Mouse (Mus musculus): ENCODE results near the gene Aplp2. TPM values are rescaled to one million over a fixed set of nuclear protein-coding genes. Genes with fewer than 3 reads are reported as not detected.
A peak's percentile ranks its signal among the peaks of the same experiment; 100 is the strongest.

Aplp2 gene
- total and polyA plus RNA-seq, 2 experiments from 2014 or later, result 444 to 466 TPM

DNA sequence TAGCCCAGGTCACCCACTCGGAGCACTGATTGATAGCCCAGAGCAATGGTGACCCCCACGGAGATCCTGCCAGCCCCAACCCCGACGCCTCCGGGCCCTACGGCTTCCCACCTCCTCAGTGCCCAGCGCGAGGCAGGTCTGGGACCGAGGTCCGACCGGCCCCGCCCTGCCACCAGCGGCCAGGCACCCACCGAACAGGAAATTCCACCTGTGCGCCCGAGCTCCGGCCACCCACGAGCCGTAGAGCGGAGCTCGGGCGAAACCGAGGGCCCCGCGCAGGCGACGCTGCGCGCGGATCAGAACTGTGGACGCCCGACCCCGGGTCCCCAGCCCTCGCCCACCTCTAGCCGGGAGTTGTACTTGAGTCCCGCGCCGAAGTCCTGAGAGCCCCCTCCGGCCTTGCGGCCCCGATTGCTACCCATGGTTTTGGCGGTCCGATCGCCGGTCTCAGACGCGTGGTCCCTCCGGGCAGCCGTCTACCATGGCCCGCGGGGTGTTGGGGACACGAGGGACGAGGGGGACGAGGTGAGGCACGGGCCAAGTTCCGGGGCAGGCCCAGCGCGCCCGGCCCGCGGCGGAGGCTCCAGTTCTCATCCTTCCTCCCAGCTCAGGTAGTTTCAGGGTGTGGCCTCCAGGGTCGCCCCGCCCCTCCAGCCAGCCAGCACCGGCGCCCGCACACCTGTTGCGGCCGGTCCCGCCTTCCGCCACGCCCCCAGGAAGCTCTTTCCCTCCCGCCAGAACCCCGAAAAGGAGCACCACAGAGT, 80.2 kb downstream of the Aplp2 start, which contains the start of gene St14:
Gene St14, minus strand, starts transcription at position 649 of the 764 bp plus-strand sequence.
- peak; percentile 52; the same call in 1 of the 2 replicates for ATAC-seq
- peaks cover 16% of the 10 kb centered on the region for H3K27me3 ChIP-seq (ENCODE audit: insufficient read depth, low read length)

DNA sequence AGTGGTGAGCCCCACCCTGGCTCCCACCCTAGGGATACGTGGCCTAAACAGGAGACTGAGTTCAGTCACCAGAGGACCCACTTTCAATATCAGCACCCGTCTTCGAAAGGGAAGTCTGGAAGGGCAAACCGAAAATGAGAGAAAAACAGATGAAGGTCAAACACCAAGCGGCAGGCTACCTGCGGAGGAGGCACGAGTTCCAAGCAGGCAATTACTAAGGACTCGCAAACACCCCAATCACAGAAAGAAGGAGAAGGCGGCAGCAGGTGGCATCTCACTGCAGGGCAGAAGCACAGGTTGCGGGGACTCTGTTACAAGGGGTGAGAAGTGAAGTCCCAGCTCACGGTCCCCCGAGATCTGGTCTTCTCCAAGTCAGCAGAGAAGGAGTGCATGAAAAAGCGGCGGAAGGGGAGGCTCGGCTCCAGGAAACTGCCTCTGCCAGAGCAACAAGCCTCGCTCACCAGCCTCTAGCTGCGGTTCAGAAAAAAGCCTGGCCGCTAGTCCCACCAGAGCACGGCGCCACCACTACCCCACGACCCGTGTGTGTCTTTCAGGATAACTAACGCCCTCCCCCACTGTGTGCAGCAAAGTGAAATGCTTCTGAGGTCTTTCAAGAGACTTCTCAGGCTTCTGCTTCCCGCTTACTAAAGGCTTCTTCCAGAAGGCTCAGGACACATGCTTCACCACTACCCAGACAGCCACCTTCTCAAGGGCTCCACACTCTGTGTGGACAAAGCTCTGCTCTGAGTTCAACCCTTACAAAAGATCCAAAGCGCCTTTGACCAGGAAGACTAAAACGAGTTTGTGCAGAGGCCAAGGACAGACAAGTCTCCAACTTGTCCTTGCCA, 81.0 kb downstream of the Aplp2 start:
- H3K4me3 ChIP-seq (ENCODE audit: low read length), result peak overlapping the region; percentile 41
- no peaks in the 10 kb centered on the region for H3K36me3 ChIP-seq (ENCODE audit: insufficient read depth, low read length)
- peak overlapping the region; percentile 77 for H3K4me2 ChIP-seq (ENCODE audit: low read depth, low read length)
- ATAC-seq, result no peak
- TF ChIP-seq CTCF (IDR thresholded peaks at IDR 0.05; ENCODE audit: low read depth), result no peak
- 0 out of 2 replicates have a peak overlapping the region, but pooled peaks have one; percentile 29 for H3K9ac ChIP-seq (replicated peaks; ENCODE audit: low read length)
- H3K4me1 ChIP-seq (ENCODE audit: insufficient read depth, low read length), result peaks cover 9% of the 10 kb centered on the region; the same call in 1 of the 2 replicates
- H3K27me3 ChIP-seq (ENCODE audit: insufficient read depth, low read length), result peaks cover 16% of the 10 kb centered on the region
- peak; percentile 32 for DNase-seq (ENCODE audit: low spot score)
- no peaks in the 10 kb centered on the region for H3K9me3 ChIP-seq (ENCODE audit: low read length)
- H3K27ac ChIP-seq, result no peak overlapping the region
- WGBS, result 13% methylated on average over 26 of the region's 26 CpGs

More for the DNA sequence above, 80.2 kb downstream of the Aplp2 start, which contains the start of gene St14:
- Histone ChIP-seq H3K36me3 (ENCODE audit: insufficient read depth, low read length) (no peaks in the 10 kb centered on the region), H3K9ac (replicated peaks; ENCODE audit: low read length) (peak within 1 kb of the TSS; percentile 29; the same call in 1 of the 2 replicates), H3K4me1 (ENCODE audit: insufficient read depth, low read length) (peaks cover 9% of the 10 kb centered on the region; the same call in 1 of the 2 replicates), H3K4me3 (ENCODE audit: low read length) (peak within 1 kb of the TSS; percentile 41), H3K4me2 (ENCODE audit: low read depth, low read length) (peak within 1 kb of the TSS; percentile 77), H3K27ac (no peak within 1 kb of the TSS), H3K9me3 (ENCODE audit: low read length) (no peaks in the 10 kb centered on the region)
- no peak for DNase-seq (ENCODE audit: low spot score)
- WGBS, result under 1% methylated on average over 66 of the region's 74 CpGs
- no peak for TF ChIP-seq CTCF (IDR thresholded peaks at IDR 0.05; ENCODE audit: low read depth)

DNA sequence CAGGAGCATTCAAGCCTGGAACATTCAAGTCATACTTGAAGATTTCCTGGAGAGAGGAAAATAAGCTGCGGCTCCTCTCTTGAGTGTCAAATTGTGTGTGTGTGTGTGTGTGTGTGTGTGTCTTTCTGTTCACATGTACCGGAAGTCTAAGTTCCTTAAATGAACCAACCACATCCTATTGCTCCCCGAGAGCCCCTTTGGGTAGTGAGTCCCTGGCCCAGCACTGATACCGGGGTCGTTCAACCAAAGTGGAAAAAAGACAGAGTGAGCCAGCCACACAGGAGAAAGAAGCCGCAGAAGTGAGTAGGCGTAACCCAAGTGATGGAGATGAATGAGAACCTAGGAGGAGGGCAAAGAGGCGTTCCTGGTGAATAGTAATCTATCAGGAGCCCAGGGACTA, 81.7 kb downstream of the Aplp2 start:
- no peak overlapping the region for H3K9ac ChIP-seq (replicated peaks; ENCODE audit: low read length)
- no peak for TF ChIP-seq CTCF (IDR thresholded peaks at IDR 0.05; ENCODE audit: low read depth)
- DNase-seq (ENCODE audit: low spot score), result no peak
- H3K4me2 ChIP-seq (ENCODE audit: low read depth, low read length), result peak overlapping the region; percentile 77; the same call in 1 of the 2 replicates
- WGBS, result 54% methylated on average over 8 of the region's 8 CpGs
- ATAC-seq, result no peak
- H3K9me3 ChIP-seq (ENCODE audit: low read length), result no peaks in the 10 kb centered on the region
- peaks cover 16% of the 10 kb centered on the region for H3K27me3 ChIP-seq (ENCODE audit: insufficient read depth, low read length)
- H3K4me1 ChIP-seq (ENCODE audit: insufficient read depth, low read length), result peaks cover 9% of the 10 kb centered on the region; the same call in 1 of the 2 replicates
- no peak overlapping the region for H3K4me3 ChIP-seq (ENCODE audit: low read length)
- no peak overlapping the region for H3K27ac ChIP-seq
- no peaks in the 10 kb centered on the region for H3K36me3 ChIP-seq (ENCODE audit: insufficient read depth, low read length)

DNA sequence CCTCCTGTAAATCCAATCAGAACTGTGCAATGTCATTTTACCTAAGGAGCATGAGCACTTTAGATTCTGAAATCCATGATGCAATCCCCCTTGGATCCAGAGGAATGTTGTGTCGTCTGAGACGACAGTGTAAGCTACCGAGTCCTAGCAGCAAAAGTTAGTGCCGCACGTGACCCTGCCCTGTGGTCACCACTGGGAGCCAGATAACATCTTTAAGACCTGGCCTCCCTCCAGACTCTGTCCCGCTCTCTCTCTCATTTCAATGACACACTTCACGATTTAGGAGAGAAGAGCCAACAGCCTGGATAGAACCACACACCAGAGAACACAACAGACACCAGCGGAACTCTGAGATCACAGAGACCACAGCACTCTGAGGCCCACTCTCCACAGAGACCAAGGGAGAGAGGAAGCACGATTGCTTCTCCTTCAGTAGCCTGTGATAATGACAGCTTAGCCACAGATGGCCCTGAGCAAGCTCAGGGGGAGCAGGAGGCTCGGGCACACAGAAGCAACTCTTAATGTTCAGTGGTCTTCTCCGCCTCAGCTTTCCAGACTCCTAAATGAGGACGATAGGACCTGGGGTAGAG, 83.6 kb downstream of the Aplp2 start:
- Histone ChIP-seq H3K9me3 (ENCODE audit: low read length) (no peaks in the 10 kb centered on the region), H3K36me3 (ENCODE audit: insufficient read depth, low read length) (no peaks in the 10 kb centered on the region), H3K9ac (replicated peaks; ENCODE audit: low read length) (no peak overlapping the region), H3K4me3 (ENCODE audit: low read length) (no peak overlapping the region), H3K4me2 (ENCODE audit: low read depth, low read length) (no peak overlapping the region), H3K4me1 (ENCODE audit: insufficient read depth, low read length) (peaks cover 9% of the 10 kb centered on the region; the same call in 1 of the 2 replicates), H3K27me3 (ENCODE audit: insufficient read depth, low read length) (peaks cover 16% of the 10 kb centered on the region), H3K27ac (no peak overlapping the region)
- ATAC-seq (no peak), DNase-seq (ENCODE audit: low spot score) (no peak)
- 75% methylated on average over 12 of the region's 12 CpGs for WGBS
- no peak for TF ChIP-seq CTCF (IDR thresholded peaks at IDR 0.05; ENCODE audit: low read depth)

DNA sequence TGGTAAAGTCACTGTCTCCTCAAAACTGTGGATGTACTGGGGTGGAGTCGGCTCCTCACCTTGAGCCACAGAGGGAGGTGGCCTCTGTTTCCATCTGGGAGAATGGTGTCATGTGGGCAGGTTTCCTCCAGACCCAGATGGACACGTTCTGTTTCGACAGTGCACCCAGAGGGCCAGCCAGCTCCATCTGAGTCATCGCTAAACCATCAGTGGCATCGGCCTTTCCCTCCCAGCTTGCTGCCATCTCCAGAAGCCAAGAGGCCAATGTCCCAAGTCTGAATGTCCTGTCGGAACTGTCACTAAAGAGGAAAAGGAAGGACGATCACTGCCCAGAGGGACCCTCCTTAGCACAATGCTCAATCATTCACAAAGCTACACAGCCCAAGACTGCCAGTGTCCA, 85.5 kb downstream of the Aplp2 start:
- no peak overlapping the region for H3K4me2 ChIP-seq (ENCODE audit: low read depth, low read length)
- H3K9me3 ChIP-seq (ENCODE audit: low read length), result no peaks in the 10 kb centered on the region

DNA sequence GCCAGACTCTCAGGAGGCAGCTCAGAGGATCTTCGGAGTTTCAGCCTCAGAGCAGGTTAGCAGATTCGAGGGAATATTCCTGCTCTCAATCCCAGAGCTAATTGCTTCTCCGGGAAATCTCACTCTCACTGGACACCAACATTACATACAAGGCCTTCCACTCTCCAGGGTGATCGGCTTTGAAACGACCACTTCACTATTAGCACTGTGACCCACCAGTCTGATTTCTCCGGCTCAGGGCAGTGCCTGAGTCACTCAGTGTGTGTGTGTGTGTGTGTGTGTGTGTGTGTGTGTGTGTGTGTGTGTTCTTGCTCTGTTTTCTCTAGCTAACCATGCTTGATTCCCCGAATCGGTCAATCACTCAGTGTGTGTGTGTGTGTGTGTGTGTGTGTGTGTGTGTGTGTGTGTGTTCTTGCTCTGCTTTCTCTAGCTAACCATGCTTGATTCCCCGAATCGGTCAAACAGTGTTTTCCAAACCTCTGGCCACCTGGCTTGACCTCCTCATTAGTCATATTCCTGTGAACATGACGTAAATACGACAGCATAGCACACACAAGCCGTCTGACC, 89.1 kb downstream of the Aplp2 start:
- no peaks in the 10 kb centered on the region for H3K4me1 ChIP-seq (ENCODE audit: insufficient read depth, low read length)
- ATAC-seq, result no peak
- no peaks in the 10 kb centered on the region for H3K27me3 ChIP-seq (ENCODE audit: insufficient read depth, low read length)
- no peaks in the 10 kb centered on the region for H3K36me3 ChIP-seq (ENCODE audit: insufficient read depth, low read length)
- no peak overlapping the region for H3K9ac ChIP-seq (replicated peaks; ENCODE audit: low read length)
- 67% methylated on average over 13 of the region's 13 CpGs for WGBS
- no peak for DNase-seq (ENCODE audit: low spot score)
- H3K27ac ChIP-seq, result no peak overlapping the region
- TF ChIP-seq CTCF (IDR thresholded peaks at IDR 0.05; ENCODE audit: low read depth), result no peak
- H3K9me3 ChIP-seq (ENCODE audit: low read length), result no peaks in the 10 kb centered on the region
- no peak overlapping the region for H3K4me3 ChIP-seq (ENCODE audit: low read length)
- no peak overlapping the region for H3K4me2 ChIP-seq (ENCODE audit: low read depth, low read length)

More for the DNA sequence above, 85.5 kb downstream of the Aplp2 start:
- no peaks in the 10 kb centered on the region; the same call in 1 of the 2 replicates for H3K27me3 ChIP-seq (ENCODE audit: insufficient read depth, low read length)
- ATAC-seq (no peak), DNase-seq (ENCODE audit: low spot score) (no peak)
- WGBS, result 85% methylated on average over 7 of the region's 7 CpGs
- H3K4me1 ChIP-seq (ENCODE audit: insufficient read depth, low read length), result 0 out of 2 replicates have a peak, but pooled peaks cover under 1% of the 10 kb centered on the region
- H3K36me3 ChIP-seq (ENCODE audit: insufficient read depth, low read length), result no peaks in the 10 kb centered on the region
- no peak overlapping the region for H3K4me3 ChIP-seq (ENCODE audit: low read length)
- H3K9ac ChIP-seq (replicated peaks; ENCODE audit: low read length), result no peak overlapping the region
- no peak overlapping the region for H3K27ac ChIP-seq
- TF ChIP-seq CTCF (IDR thresholded peaks at IDR 0.05; ENCODE audit: low read depth), result no peak

Measured in hindbrain, postnatal 0 days (tissue).